Mouse (Mus musculus) heart, postnatal 4 days (tissue): ENCODE results near the gene Aldh1a3. TPM values are rescaled to one million over a fixed set of nuclear protein-coding genes. Genes with fewer than 3 reads are reported as not detected.

Source experiments
- DNase-seq: peaks from one replicate; pipeline ENCODE4 v3.0.0; 2021
- microRNA-seq, 2 experiments: library from miRNA; unstranded; fragments of <30 nt; microRNA quantifications; one replicate each; pipeline ENCODE4 v1.2.0; 2021 to 2022
- total RNA-seq, 2 experiments: library from RNA; stranded (reverse); gene quantifications; 2 replicates each; pipeline ENCODE4 v1.2.3; 2021

Aldh1a3 gene
- total RNA-seq, 2 experiments from 2014 or later: 1.8 to 1.9 TPM

DNA sequence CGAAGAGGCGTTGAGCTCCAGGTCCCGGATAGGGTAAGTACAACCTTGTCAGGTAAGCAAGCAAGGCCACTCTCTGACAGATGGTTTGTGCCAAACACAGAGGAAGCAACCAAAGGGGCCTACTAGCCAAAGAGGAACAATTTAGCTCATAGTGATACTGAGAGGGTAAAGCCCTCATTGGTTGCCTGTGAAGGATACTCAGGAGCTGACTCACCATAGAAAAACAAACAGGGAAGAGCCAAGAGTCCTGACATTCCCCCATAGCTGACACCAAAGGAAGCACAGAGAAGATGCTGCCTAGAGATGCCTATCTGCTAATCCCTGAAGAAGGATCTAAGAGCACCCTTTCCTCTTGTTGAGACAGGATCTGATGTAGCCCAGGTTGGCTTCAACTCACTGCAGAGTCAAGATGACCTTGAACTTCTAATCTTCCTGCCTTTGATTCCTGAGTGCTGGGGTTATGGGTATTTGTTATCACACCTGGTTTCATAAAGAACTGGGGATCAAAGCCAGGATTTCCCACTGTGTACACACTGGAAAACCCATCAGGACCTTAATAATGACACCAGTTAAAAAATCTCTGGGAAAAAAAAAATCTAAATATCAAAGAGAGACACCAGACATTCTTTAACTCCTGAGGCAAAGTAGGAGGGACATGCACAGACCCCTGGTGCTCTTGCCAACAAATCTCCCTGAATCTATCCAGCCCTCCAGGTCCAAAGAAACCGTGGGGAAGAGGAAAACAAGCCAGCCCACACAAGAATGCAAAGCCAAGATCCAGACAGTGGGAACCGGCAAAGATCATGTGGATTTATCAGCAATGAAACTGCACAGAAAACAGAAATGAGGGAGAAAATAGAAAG lies 58.0 kb downstream of the Aldh1a3 start:
- no peak for DNase-seq

DNA sequence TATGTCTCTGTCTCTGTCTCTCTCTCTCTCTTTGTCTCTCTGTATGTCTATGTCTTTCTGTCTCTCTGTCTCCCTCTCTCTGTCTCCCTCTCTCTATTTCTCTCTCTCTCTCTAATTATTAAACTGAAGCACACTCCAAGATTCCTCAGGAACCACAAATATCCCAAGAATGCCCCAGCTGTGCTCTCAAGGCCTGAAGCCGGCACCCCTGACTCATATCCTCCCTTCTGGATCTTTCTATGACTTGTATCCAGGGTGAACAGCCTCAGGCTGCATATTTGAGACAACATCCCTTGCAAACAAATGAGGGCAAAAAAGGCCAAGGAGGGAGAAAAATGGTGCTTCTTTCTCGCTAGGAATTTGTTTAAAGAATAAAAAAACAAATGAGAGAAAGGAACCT lies 61.4 kb downstream of the Aldh1a3 start, which contains the start of gene Gm10974:
Gm10974 (plus strand) TSS at position 2 of the 400 bp plus-strand sequence.
- DNase-seq: peak; percentile 22

DNA sequence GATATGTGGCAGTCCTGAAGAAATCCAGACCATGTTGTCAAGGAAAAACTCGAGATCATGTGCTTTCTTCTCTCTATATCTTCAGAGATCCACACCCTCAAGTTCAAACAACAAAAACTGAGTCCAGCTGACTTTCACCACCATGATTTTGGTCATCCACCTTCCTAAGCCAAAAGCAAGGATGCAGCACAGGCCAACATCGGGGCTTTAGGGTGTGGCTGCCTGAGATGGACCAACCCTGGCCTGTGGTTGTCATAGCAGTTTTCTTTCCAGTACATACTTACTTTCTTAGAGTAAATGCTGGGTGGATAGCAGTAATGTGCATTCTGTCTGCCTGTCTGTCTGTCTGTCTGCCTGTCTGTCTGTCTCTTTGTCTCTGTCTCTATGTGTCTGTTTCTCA lies 61.9 kb downstream of the Aldh1a3 start:
- no peak for DNase-seq

DNA sequence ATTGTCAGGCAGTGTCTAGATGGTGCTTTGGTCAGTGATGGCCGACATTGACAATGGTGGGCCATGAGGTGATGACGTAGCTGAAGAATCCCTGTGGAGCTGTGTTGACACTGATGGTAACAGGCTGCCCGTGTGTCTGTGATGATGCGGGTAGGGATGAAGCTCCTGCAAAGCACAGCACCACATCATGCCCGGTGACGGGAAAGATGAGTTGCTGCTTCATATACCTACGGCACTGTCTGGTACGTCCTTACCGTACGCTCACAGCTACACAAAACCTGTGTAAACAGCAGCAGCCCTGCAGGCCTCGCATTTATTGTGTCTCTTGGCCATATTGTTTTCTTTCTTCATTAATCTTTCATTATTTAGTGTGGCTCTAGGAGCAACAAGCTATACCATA lies 62.8 kb downstream of the Aldh1a3 start:
- no peak for DNase-seq

DNA sequence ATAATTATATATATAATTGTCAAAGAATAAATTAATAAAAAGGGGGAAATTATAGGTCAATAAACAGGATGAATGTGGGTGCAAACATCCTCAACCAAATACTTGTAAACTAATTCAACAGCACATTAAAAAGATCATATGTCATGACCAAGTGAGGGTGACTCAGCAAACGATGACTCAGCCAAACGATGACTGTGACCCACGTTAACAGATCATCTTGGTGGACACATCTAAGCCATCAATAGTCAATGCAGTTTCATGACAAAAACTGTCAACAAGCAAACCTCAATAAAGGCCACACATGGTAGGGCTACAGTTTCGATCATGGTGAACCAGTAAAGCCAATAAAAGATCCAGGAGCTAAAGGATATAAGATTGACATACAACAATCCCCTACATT lies 68.3 kb downstream of the Aldh1a3 start:
- DNase-seq: no peak

DNA sequence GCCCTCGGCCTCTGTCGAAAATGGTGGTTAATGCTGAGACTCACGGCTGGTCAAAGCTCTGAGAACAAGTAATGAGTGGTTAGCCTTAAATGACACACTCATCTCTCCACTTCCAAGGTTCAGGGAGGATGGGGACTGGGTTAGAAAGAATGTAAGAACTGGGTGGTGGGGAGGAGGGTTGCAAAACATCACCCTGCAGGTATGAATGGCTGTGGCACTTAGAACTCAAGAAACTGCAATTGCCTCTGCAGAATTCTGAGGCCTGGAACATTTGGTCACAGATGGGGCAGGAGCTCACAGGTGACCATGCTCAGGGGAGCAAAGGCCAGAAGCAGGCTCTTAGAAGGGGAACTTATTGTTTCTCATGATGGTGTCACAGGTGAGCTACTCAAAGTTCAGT lies 68.9 kb downstream of the Aldh1a3 start:
- no peak for DNase-seq

DNA sequence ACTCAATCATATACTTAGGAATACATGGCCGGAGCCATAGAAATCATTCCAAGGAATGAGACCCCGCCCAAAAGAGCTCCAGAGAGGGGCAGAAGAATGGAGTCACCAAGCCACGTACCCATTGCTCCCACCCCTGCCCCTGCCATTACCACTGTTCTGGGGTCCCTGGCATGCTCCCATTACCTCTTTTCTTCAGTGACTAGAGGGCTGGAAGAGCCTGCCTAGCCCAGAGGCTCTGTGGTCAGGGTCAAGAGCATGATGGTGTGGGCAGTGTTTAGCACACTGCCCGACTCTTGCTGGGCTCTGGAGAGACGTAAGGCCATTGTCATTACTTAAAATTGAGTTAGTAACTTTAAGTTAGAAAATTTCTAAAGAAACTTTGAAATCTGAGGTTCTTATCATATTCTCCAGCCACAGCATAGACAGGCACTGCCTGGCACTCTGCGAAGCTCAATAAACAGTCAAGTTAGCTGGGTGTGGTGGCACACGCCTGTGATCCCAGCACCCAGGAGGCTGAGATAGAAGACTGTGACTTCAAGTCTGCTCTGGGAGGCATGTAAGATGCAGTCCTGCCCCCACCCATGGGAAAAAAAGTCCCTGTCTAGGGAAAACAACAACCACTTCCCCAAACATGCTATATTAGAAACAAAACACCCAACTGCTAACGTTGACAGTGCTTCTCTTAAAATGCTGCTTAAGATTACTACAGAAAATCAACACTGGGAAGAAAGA lies 71.4 kb downstream of the Aldh1a3 start:
- no peak for DNase-seq

DNA sequence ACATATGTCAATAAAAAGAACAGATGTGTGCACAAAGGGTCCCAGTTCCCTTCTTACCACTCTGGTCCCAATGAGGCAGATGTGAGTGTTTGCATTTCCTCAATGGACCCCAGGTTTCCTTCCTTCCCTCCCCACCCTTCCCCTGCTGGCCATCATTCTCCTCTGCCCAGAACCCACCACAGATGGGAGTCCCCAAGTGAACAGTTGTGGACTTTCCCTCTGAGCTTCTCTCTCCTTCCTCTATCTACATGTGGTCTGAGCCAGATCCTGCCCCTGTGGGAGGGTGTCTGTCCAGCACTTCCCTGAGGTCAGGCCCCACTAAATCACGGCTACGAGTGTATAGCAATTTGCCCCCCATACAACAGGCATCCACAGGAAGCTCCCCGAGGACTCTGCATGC lies 72.4 kb downstream of the Aldh1a3 start:
- no peak for DNase-seq

DNA sequence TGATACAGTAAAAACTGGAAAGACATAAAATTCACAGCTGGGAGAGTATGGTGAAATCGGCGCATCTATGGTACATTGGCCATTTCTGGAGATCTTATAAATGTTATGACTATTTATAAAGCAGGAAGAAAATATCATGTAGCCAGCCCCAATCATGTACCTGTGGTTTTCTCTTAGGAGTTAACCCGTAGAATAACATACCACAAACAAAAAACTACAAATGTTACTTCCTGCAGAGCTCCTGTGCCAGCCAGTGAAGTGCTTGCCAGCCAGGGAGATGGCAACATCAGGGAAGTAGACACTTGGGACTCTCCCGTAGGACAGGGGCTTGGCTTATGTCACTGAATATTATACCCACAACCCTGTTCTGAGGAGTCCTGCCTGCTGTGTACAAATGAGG lies 76.2 kb downstream of the Aldh1a3 start:
- DNase-seq: no peak

DNA sequence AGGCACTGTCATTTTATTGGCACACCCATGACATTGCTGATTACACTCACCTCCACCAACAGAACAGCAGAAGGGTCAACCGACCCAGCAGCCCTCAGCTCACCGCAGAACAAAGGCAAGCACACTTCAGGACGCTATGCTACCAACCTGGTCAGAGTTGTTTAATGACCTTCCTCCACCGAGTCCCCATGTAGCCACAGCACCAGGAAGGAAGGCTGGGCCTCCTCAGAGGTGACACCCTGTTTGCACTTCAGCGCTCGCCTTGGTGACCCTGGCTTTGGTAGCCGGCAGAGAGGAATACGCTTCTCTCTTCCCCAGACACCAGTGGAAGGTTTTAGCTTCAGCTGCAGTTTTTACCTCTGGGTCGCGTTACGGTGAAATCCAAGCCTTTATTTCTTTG lies 77.6 kb downstream of the Aldh1a3 start:
- DNase-seq: no peak

DNA sequence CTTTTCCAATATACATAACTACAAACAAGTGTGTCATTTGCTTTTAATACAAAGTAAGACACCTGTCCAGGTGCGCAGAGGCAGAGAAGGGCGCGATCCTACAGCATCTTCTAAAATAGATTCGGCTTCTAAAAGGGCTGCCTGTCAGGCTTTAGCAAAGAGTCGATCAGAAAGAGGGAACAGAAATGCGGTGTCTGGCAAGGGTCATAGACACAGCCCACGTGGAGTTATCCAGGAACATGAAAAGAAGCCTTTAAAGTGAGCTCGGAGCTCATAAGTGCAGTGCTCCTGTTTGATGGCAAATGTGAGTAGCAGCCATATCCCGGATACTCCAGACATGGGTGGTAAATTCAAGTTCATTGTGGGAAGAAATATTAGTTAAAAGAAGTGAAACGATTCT lies 78.7 kb downstream of the Aldh1a3 start:
- no peak for DNase-seq

DNA sequence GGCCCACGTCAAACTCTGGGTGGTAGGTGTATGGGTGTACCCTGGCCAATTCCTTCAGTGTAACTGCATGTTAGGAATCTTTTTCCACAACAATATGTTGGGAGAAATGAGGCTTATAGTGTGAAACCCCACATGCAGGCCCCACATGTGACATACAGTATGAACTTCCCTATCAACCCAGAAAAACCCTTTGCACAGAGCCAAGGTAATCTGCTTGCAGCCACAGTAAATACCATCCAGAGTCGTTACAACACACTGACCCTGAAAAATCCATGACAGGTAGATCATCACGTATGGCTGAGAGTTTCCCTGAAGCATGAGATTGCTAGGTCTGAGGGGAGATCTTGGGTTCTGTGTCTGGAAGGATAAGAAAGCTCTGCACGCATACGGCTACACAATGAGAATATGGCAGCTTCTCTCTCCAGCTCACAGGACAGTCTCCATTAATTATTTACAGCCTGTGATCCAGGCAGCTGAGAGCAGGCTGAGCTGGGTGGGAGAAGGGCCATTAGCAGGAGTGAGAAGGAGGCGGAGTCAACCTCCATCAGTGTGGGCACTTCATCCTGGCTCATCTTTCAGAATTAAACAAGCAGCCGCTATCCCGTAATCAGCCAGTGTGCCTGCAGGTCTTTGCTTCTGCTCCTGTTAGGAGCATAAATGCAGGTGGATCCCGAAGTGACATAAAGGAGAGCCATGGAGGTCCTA lies 80.2 kb downstream of the Aldh1a3 start:
- no peak for DNase-seq

DNA sequence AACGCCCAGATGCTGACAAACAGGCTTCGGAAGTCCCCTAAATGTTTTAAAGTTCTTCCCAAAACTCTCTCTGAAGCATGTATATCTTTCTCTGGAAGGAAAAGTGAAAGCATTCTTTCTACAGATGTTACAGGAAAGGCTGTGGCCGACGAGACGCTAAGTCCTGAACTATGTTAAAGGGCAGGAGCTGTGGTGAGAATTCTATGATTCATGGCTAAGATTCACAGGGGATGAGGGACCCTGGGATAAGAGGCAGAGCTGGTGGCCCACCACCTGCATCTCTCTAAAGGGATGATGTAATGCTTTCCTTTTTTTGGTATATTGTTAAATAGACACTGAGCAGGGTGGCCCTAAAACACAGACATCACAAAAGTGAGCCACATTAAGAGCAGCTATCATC lies 84.0 kb downstream of the Aldh1a3 start:
- DNase-seq: no peak

DNA sequence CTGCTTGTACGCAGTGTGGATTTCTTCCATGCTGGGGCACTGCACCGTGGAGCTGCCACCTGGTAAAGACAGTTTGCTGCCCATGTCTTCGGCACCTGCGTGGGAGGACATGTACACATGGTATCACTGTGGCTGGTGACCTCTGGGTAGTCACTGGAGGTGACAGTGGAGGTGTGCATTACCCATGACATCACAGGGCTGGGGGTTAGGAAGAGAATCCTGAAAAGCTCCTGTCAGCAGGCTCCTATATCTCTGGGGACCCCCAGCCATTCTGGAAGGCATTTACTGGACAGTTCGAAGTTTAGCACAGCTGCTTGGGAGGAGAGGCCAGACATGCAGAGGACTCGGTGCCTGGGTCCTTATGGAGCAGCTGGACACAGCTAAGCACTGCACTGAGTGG lies 84.5 kb downstream of the Aldh1a3 start:
- DNase-seq: peak; percentile 34

DNA sequence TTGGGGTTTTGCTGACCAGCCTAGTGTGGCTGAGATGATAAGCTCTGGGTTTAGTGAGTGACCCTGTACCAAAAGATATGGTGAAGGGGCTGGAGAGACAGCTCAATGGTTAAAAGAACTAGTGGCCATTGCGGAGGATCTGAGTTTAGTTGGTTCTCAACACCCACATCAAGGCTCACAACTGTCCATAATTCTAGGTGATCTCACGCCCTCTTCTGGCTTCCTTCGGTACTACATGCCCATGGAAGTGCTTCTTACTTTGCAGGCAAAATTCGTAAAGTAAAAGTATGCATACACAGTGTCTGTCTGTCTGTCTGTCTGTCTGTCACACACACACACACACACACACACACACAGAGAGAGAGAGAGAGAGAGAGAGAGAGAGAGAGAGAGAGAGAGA lies 85.0 kb downstream of the Aldh1a3 start:
- DNase-seq: peak; percentile 79

Small RNAs within 50 kb of the gene (microRNA-seq; reads per million reads assigned to microRNA genes)
- gene Mir7057: 0 to 0.35 reads per million in 2 experiments

Other genes with a start within 250 kb of the Aldh1a3 start
- not detected for gene Gm10974, start 61.6 kb downstream of the Aldh1a3 start, total RNA-seq
- gene Lrrk1, start 39.2 kb downstream of the Aldh1a3 start, total RNA-seq: 10 to 100 TPM; 11.9 to 14.0 TPM